Mouse (Mus musculus): ENCODE measurements around the gene Pou6f1.

GRCm38 (mm10) chr15:100557705-100558433 lies 41.9 kb downstream of the Pou6f1 start:
- TF ChIP-seq RCOR1 (conservative IDR thresholded peaks at IDR 0.05; ENCODE audit: low read depth, low read length) (no peak), POLR2A (IDR thresholded peaks at IDR 0.05; ENCODE audit: low read depth, low read length) (no peak), IRF4 (IDR thresholded peaks at IDR 0.05; ENCODE audit: low read depth, low read length) (no peak), POLR2AphosphoS2 (IDR thresholded peaks at IDR 0.05; ENCODE audit: low read depth, low read length) (no peak), EP300 (IDR thresholded peaks at IDR 0.05; ENCODE audit: low read length) (no peak), ZMIZ1 (IDR thresholded peaks at IDR 0.05; ENCODE audit: low read depth, low read length) (no peak), ZC3H11A (IDR thresholded peaks at IDR 0.05; ENCODE audit: low read depth, low read length) (no peak), CTCF (conservative IDR thresholded peaks at IDR 0.05 in 1 of 2, IDR thresholded peaks at IDR 0.05 in 1 of 2; ENCODE audit: low read depth in 2 of 2, low read length in 2 of 2) (no peak), MEF2A (IDR thresholded peaks at IDR 0.05; ENCODE audit: borderline replicate concordance, low read depth, low read length) (no peak), NELFE (IDR thresholded peaks at IDR 0.05; ENCODE audit: low read depth, low read length) (no peak), TBP (conservative IDR thresholded peaks at IDR 0.05; ENCODE audit: low read depth, low read length) (no peak), SIN3A (IDR thresholded peaks at IDR 0.05; ENCODE audit: low read length) (no peak), ZNF384 (IDR thresholded peaks at IDR 0.05; ENCODE audit: low read depth, low read length) (no peak)

All from CH12.LX (cell line).